Mouse (Mus musculus) midbrain, embryonic 10.5 days (tissue): ENCODE measurements around the gene Thbd. TPM values are rescaled to one million over a fixed set of nuclear protein-coding genes. Genes with fewer than 3 reads are reported as not detected.

Experiments
- DNase-seq: peaks from one replicate; pipeline ENCODE4 v3.0.0-alpha.2; 2017; ENCODE audit warnings: low spot score
- H3K27ac ChIP-seq: fragments of 300-500 bp; sonication (generic); replicated peaks from 2 replicates; pipeline ENCODE4 v1.5.1; 2016; ENCODE audit warnings: mild to moderate bottlenecking
- H3K27me3 ChIP-seq: fragments of 300-500 bp; sonication (generic); 2 replicates; pipeline ENCODE4 v1.6.1; 2016; ENCODE audit warnings: low read depth, mild to moderate bottlenecking; ENCODE audit not compliant: poor library complexity, severe bottlenecking
- H3K36me3 ChIP-seq: fragments of 300-500 bp; sonication (generic); 2 replicates; pipeline ENCODE4 v1.6.1; 2016; ENCODE audit warnings: mild to moderate bottlenecking, moderate library complexity
- H3K4me1 ChIP-seq: fragments of 300-500 bp; sonication (generic); 2 replicates; pipeline ENCODE4 v1.6.1; 2016
- H3K4me3 ChIP-seq: fragments of 300-500 bp; sonication (generic); 2 replicates; pipeline ENCODE4 v1.5.1; 2016; ENCODE audit warnings: mild to moderate bottlenecking, moderate library complexity
- H3K9me3 ChIP-seq: fragments of 300-500 bp; sonication (generic); replicated peaks from 2 replicates; pipeline ENCODE4 v1.6.1; 2016; ENCODE audit warnings: mild to moderate bottlenecking
- WGBS: fragments of 180-500 bp; shearing (Covaris S2); methylation state at CpG from one replicate; pipeline ENCODE4 v1.1.7; 2016; 5-methylcytosine and 5-hydroxymethylcytosine counted together
- polyA plus RNA-seq: library from polyadenylated mRNA; unstranded; fragments of >200 nt; fragmentation: Nextera tagmentation; extraction: Ambion mirVana; gene quantifications from 2 replicates; pipeline ENCODE4 v1.2.1, GENCODE M21; 2016

Gene Thbd
- polyA plus RNA-seq, 1 experiment from 2014 or later = 8.2 TPM

DNA sequence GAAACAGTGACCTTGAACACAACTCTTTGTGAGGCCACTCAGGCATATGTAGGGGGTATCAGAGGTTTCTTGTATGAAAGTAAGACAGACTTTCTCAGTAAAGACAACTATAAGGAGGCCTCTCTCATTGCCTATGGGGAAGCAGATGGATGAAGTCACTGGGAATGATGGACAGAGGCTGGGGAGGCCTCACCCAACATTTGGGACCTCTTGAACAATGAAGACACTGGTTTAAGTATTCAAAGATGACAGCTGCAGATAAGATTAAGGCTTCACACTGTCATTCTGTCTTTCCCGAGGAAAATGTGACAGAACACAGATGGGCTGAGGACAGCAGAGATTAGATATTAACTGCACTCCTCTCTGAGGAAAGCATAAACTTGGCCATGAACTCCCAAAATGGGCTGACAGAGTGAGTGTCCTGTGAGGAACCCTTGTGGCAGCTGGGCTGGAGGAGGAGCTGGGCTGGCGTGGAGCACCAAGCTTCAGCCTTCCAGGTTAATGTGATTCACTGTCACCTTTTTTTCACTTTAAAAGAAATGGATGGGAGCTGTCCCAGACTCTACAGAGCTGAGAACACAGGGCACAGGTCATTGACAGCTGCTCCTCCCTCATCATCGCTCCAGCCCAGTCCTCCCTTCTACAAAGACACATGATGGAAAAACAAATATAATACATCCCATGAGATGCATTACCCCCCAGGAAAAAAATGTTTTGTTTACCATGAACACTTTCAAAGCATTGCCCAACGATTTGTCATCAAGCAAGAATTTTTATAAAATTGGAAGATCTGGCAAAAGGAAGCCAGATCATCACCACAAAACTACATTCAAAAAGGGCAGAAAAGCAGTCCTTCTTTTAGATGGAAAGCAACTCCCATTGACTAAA, 36.0 kb downstream of the Thbd start:
- WGBS = 85% methylated on average over 4 of the region's 4 CpGs
- Histone ChIP-seq H3K27ac (no peak overlapping the region), H3K27me3 (no peaks in the 10 kb centered on the region), H3K36me3 (no peaks in the 10 kb centered on the region), H3K4me1 (no peaks in the 10 kb centered on the region), H3K9me3 (no peaks in the 10 kb centered on the region), H3K4me3 (no peak overlapping the region)
- no peak for DNase-seq

DNA sequence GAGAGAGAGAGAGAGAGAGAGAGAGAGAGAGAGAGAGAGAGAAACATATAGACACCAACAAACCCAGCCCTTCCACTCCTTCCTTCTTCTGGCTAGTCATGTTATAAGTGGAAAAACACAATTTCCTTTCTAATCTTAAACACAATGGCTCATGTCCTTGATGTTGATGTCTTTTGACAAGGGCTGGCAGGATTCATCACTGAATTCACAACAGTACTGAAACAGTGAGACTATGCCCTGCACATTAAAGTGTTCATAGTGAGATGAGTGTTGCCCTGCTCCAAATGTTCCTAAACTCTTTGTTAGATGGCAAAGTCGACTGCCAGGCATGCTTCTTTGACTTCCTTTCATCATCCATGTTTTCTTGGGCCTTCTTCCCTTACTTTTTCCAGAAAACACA, 42.8 kb downstream of the Thbd start:
- no peak for DNase-seq
- 45% methylated on average over 1 of the region's 1 CpGs for WGBS

DNA sequence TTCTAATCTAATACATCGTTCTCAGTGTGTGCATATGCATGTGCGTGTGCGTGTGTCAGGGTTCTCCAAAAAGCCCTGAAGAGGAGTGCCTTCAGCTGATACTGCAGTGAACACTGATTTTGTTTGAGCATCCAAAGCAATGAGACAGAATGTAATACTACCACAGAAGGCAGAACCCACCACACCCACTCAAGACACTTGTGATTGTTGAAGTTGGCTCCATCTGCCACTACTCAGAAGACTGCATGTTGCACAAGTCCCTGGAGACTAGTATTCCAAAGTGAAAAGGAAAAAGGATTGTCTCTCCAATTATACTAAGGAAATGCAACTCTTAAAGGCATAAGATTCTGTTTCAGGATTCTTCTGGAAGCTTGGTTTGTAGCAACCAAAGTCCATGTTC, 43.5 kb downstream of the Thbd start:
- H3K36me3 ChIP-seq = no peaks in the 10 kb centered on the region
- H3K27me3 ChIP-seq = no peaks in the 10 kb centered on the region
- H3K27ac ChIP-seq = no peak overlapping the region
- no peak for DNase-seq
- no peaks in the 10 kb centered on the region for H3K9me3 ChIP-seq
- H3K4me1 ChIP-seq = no peaks in the 10 kb centered on the region
- H3K4me3 ChIP-seq = no peak overlapping the region
- WGBS = 92% methylated on average over 3 of the region's 3 CpGs

More for the DNA sequence above, 42.8 kb downstream of the Thbd start:
- H3K27me3 ChIP-seq = no peaks in the 10 kb centered on the region
- H3K4me3 ChIP-seq = no peak overlapping the region
- no peaks in the 10 kb centered on the region for H3K4me1 ChIP-seq
- H3K27ac ChIP-seq = no peak overlapping the region
- H3K36me3 ChIP-seq = no peaks in the 10 kb centered on the region
- no peaks in the 10 kb centered on the region for H3K9me3 ChIP-seq

DNA sequence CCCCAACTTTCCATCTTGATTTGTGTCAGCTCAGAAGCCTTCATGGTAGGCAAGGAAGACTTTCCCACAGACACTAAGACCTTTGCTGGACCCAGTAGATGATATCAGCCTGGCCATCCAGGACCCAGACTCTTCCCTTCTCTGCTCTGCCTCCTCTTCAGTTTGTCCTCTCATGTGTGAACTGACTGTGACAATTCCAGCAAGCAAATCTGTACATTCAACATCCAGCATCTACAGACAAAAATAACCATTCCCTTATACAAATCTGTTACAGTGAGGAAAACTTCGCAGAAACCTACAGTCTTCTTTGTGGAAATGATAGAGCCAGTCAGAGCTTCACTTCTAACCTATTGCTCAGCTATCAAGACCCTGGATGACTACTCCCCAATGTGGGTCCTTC, 50.8 kb downstream of the Thbd start:
- Histone ChIP-seq H3K27me3 (no peaks in the 10 kb centered on the region), H3K27ac (no peak overlapping the region), H3K36me3 (no peaks in the 10 kb centered on the region), H3K4me3 (no peak overlapping the region), H3K9me3 (no peaks in the 10 kb centered on the region), H3K4me1 (no peaks in the 10 kb centered on the region)
- no peak for DNase-seq
- WGBS = 82% methylated on average over 1 of the region's 1 CpGs

Other genes starting within 250 kb of the Thbd start
- 0.51 and 0.86 TPM in 2 replicates for gene Sstr4, start 12.8 kb downstream of the Thbd start, polyA plus RNA-seq
- gene Cd93, start 35.4 kb upstream of the Thbd start, polyA plus RNA-seq = 4.7 and 5.5 TPM in 2 replicates